Mouse (Mus musculus): ENCODE results near the gene Rtn1. TPM values are rescaled to one million over a fixed set of nuclear protein-coding genes. Genes with fewer than 3 reads are reported as not detected.

Rtn1 gene
- polyA plus RNA-seq, 1 experiment from 2014 or later: 2.9 TPM

DNA sequence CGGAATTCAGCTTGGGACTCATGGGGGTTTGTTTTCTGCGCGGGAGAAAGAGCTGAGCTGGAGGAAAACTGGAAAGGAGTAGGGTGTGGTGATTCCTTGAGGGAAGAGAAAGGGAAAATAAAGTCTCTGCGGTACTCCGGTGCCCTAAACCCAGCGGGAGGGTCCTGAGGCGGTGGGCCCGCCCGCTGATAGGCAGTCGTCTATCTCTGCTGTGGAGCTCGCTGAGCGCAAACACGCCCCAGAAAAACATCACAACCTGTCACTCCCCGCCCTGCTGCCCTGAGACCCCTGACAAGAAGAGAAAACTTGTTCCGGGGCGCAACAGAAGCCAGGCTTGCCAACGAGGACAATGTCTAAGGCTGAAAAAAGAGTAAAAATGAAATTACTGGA lies 1.1 kb downstream of the Rtn1 start:
- ATAC-seq (ENCODE audit: low read depth): no peak
- 1% methylated on average over 17 of the region's 17 CpGs for WGBS (ENCODE audit: insufficient replicate concordance)

GRCm38 (mm10) chr12:72407146-72407545 lies 1.7 kb downstream of the Rtn1 start:
- peaks cover 11% of the 10 kb centered on the region for H3K4me1 ChIP-seq (replicated peaks)
- DNase-seq (no peak), ATAC-seq (ENCODE audit: low read depth) (no peak)
- H3K36me3 ChIP-seq: no peaks in the 10 kb centered on the region
- H3K27ac ChIP-seq: no peak overlapping the region
- H3K9ac ChIP-seq: no peak overlapping the region
- no peaks in the 10 kb centered on the region for H3K9me3 ChIP-seq (replicated peaks)
- 11% methylated on average over 11 of the region's 11 CpGs for WGBS (ENCODE audit: insufficient replicate concordance)
- H3K27me3 ChIP-seq: peaks cover 33% of the 10 kb centered on the region
- H3K4me2 ChIP-seq: peak overlapping the region; percentile 64; the same call in 1 of the 2 replicates
- peak overlapping the region; percentile 50; the same call in 1 of the 2 replicates for H3K4me3 ChIP-seq (replicated peaks)

More for the DNA sequence above, 1.1 kb downstream of the Rtn1 start:
- Histone ChIP-seq H3K27ac (no peak overlapping the region), H3K4me2 (peak overlapping the region; percentile 64), H3K4me3 (replicated peaks) (peak overlapping the region; percentile 50), H3K36me3 (no peaks in the 10 kb centered on the region), H3K9ac (no peak overlapping the region), H3K27me3 (peaks cover 33% of the 10 kb centered on the region), H3K9me3 (replicated peaks) (no peaks in the 10 kb centered on the region), H3K4me1 (replicated peaks) (peaks cover 11% of the 10 kb centered on the region)
- DNase-seq: no peak

GRCm38 (mm10) chr12:72405031-72405430 lies 3.8 kb downstream of the Rtn1 start:
- 62% methylated on average over 5 of the region's 5 CpGs for WGBS (ENCODE audit: insufficient replicate concordance)
- Histone ChIP-seq H3K9me3 (replicated peaks) (no peaks in the 10 kb centered on the region), H3K27me3 (peaks cover 33% of the 10 kb centered on the region), H3K9ac (no peak overlapping the region), H3K36me3 (no peaks in the 10 kb centered on the region), H3K27ac (no peak overlapping the region), H3K4me2 (no peak overlapping the region), H3K4me3 (replicated peaks) (no peak overlapping the region), H3K4me1 (replicated peaks) (peaks cover 11% of the 10 kb centered on the region)
- DNase-seq: no peak
- ATAC-seq (ENCODE audit: low read depth): no peak

DNA sequence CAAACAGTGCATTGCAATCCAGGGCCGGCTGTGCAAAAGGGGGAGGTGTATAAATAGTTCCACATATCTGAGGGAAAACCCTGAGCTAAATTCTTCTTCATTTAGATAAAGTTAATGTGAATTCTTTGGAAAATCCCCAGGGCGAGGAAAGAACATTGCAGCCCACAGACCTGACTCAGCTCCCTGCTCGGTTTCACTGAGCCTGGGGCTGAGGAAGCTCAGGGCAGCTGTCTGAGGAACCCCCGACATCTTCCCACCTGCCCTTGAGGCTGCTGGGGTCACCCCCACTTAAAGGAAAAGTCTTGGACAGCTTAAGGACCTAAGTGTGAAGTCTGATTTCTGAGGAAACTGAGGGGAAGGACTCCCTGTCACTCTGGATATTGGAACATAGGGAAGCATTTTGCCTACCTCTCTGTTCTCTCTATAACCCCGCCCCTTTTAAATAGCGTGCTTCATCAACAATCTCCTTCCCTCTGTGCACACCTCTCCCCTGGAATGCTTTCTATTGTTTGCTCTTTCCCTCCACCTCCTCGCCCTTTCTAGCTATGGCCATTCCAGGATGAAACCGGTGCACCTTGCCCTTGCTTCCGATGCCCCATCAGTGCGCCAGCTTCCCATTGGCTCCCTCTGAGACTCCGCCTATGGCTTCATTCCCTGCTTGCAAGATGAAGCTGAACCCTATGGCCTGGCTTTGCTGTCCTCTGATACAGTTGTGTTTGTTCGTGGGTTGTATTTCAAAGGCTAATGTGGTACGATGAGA lies 15.6 kb downstream of the Rtn1 start:
- Histone ChIP-seq H3K4me3 (replicated peaks) (no peak overlapping the region), H3K4me1 (replicated peaks) (no peaks in the 10 kb centered on the region), H3K27me3 (no peaks in the 10 kb centered on the region), H3K9me3 (replicated peaks) (no peaks in the 10 kb centered on the region), H3K4me2 (no peak overlapping the region), H3K9ac (no peak overlapping the region), H3K27ac (no peak overlapping the region), H3K36me3 (no peaks in the 10 kb centered on the region)
- DNase-seq (no peak), ATAC-seq (ENCODE audit: low read depth) (no peak)
- 55% methylated on average over 13 of the region's 13 CpGs for WGBS (ENCODE audit: insufficient replicate concordance)

DNA sequence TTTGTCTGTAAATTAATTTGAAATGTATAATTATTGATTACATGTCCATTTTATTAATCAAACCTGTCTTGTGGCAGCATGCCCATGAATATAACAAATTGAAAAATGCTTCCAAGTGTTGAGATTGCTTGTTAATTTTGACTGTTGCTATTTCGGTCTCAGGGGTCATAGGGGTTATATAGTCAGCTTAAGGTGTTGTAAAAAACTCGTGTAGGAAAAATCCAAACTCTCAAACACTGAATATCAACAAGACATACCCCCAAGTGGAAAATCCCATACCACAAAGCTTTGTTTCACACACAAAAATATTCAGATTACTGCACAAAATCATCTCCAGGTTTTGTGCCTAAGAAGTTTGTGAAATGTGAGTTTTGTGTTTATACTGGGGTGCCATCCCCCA lies 18.5 kb downstream of the Rtn1 start:
- H3K9me3 ChIP-seq (replicated peaks): no peaks in the 10 kb centered on the region
- no peak overlapping the region for H3K27ac ChIP-seq
- no peaks in the 10 kb centered on the region for H3K4me1 ChIP-seq (replicated peaks)
- DNase-seq: no peak
- H3K36me3 ChIP-seq: no peaks in the 10 kb centered on the region
- H3K27me3 ChIP-seq: no peaks in the 10 kb centered on the region
- no peak overlapping the region for H3K4me2 ChIP-seq
- H3K4me3 ChIP-seq (replicated peaks): no peak overlapping the region
- ATAC-seq (ENCODE audit: low read depth): no peak
- WGBS (ENCODE audit: insufficient replicate concordance): 35% methylated on average over 2 of the region's 2 CpGs
- H3K9ac ChIP-seq: no peak overlapping the region

DNA sequence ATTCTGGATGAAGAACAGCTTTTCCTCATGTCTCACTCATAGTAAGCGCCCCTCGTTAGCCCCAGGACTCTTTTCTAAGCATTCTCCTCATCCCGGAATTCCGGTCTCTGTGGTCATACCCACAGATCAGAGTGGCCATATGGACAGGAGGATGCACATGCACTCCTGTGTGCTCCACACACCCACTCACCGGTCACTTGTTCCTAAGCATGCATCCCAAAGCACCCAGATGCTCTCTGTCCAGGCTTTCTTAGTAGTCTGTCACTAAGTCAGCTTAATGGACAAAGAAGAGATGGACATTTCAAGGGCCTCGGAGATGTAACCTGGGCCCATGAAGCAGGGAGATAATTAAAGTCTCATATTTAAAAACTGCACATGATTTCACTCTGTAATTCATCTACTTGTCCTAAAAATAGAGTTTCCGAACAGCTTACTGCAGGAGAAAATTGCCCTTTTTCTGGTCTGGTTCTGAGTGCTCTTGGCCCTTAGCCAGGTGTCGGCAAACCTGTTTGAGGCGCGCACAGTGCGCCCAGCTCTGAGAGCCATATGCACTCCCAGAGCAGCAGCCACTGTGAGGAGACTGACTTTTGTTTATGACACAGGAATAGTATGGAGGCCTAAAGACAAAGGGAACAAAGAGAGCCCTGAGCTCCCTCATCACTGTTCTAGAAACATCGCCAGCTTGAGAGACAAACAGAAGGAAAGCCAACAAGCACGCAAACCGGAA lies 19.3 kb downstream of the Rtn1 start:
- Histone ChIP-seq H3K4me1 (replicated peaks) (no peaks in the 10 kb centered on the region), H3K4me2 (no peak overlapping the region), H3K9me3 (replicated peaks) (no peaks in the 10 kb centered on the region), H3K9ac (no peak overlapping the region), H3K27ac (no peak overlapping the region), H3K36me3 (no peaks in the 10 kb centered on the region), H3K4me3 (replicated peaks) (no peak overlapping the region), H3K27me3 (no peaks in the 10 kb centered on the region)
- no peak for ATAC-seq (ENCODE audit: low read depth)
- no peak for DNase-seq
- 79% methylated on average over 14 of the region's 14 CpGs for WGBS (ENCODE audit: insufficient replicate concordance)

DNA sequence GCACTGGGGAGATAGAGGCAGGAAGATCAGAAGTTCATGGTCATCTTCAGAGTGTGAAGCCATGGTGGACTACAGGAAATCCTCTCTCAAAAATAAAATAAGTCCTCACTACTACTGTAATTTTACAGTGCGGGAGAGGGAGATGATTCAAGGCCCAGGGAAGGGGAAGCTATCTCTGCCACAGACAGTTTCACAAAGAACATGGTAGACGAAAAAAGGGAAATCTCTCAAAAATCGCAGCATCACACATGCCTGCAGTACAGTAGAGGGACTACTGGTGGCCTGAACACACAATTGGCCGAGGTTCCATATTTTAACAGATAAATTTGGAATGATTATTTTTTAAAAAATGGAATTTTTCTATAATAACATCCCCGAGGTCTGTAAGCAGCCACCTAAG lies 20.0 kb downstream of the Rtn1 start:
- Histone ChIP-seq H3K4me1 (replicated peaks) (no peaks in the 10 kb centered on the region), H3K9me3 (replicated peaks) (no peaks in the 10 kb centered on the region), H3K27ac (no peak overlapping the region), H3K4me2 (no peak overlapping the region), H3K36me3 (no peaks in the 10 kb centered on the region), H3K4me3 (replicated peaks) (no peak overlapping the region), H3K27me3 (no peaks in the 10 kb centered on the region), H3K9ac (no peak overlapping the region)
- DNase-seq (no peak), ATAC-seq (ENCODE audit: low read depth) (no peak)
- WGBS (ENCODE audit: insufficient replicate concordance): 54% methylated on average over 5 of the region's 5 CpGs

GRCm38 (mm10) chr12:72388135-72388534 lies 20.7 kb downstream of the Rtn1 start:
- Histone ChIP-seq H3K27ac (no peak overlapping the region), H3K9me3 (replicated peaks) (no peaks in the 10 kb centered on the region), H3K9ac (no peak overlapping the region), H3K4me2 (no peak overlapping the region), H3K4me3 (replicated peaks) (no peak overlapping the region), H3K27me3 (no peaks in the 10 kb centered on the region), H3K4me1 (replicated peaks) (no peaks in the 10 kb centered on the region), H3K36me3 (no peaks in the 10 kb centered on the region)
- ATAC-seq (ENCODE audit: low read depth): no peak
- no peak for DNase-seq
- WGBS (ENCODE audit: insufficient replicate concordance): 61% methylated on average over 6 of the region's 6 CpGs

GRCm38 (mm10) chr12:72376309-72376708 lies 32.5 kb downstream of the Rtn1 start:
- Histone ChIP-seq H3K9ac (no peak overlapping the region), H3K27me3 (no peaks in the 10 kb centered on the region), H3K9me3 (replicated peaks) (no peaks in the 10 kb centered on the region), H3K4me3 (replicated peaks) (no peak overlapping the region), H3K27ac (no peak overlapping the region), H3K4me1 (replicated peaks) (no peaks in the 10 kb centered on the region), H3K36me3 (no peaks in the 10 kb centered on the region), H3K4me2 (no peak overlapping the region)
- no peak for ATAC-seq (ENCODE audit: low read depth)
- DNase-seq: no peak
- WGBS (ENCODE audit: insufficient replicate concordance): 71% methylated on average over 5 of the region's 5 CpGs

DNA sequence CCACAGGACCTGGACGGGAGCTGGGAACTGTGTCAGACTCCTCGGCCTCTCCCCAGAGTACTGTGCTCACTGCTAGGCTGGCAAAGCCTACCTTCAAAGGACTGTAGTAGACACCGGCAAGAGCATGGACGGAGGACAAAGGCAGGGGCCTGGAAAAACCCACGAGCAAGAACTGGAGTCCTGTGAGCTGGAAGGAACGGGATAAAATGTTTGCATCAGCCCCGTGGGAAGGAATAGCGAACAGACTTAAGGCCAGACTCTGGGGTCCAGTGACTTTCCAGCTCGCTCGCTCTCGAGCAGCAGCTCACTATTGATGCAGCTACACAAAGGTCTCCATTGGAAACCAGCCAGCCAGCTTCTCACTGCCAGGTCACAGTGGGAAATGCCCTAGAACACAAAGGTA lies 34.0 kb downstream of the Rtn1 start:
- 75% methylated on average over 11 of the region's 11 CpGs for WGBS (ENCODE audit: insufficient replicate concordance)
- ATAC-seq (ENCODE audit: low read depth): no peak
- Histone ChIP-seq H3K4me3 (replicated peaks) (no peak overlapping the region), H3K9ac (no peak overlapping the region), H3K4me2 (no peak overlapping the region), H3K9me3 (replicated peaks) (no peaks in the 10 kb centered on the region), H3K4me1 (replicated peaks) (no peaks in the 10 kb centered on the region), H3K27me3 (no peaks in the 10 kb centered on the region), H3K36me3 (no peaks in the 10 kb centered on the region), H3K27ac (no peak overlapping the region)
- DNase-seq: no peak

DNA sequence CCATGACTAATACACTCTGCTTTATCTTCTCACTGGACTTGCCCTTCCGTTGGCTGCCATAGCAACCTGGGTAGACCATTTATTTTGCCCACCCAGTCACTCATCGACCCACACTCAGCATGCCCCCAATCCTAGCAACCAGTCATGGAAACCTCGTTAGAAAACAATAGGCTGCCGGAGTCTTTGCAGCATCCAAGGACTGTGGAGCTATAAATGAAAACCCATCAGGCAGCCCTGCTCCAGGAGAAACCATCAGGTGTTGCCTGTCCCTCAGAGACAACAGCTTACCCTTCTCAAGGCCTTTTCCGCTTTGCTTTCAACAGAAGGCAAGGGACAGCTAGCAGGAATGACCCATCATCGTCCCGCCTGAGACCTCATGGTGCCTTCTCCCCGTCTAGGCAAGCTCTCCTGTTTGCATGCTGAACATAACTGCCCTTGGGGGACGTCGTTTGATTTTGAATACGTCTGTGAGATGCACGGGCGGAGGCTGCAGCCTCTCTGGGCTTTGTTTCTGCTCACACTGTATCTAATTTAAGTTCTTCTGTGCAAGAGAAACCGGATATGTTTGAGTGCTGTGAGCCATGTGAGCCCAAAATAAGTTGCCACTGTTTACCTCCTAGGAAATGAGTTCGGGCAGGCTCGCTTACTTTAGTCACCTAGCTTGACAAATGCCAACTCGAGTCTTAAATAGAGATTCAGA lies 34.8 kb downstream of the Rtn1 start:
- H3K9ac ChIP-seq: no peak overlapping the region
- no peaks in the 10 kb centered on the region for H3K36me3 ChIP-seq
- DNase-seq: no peak
- H3K27ac ChIP-seq: no peak overlapping the region
- no peak overlapping the region for H3K4me3 ChIP-seq (replicated peaks)
- no peaks in the 10 kb centered on the region for H3K9me3 ChIP-seq (replicated peaks)
- no peak overlapping the region for H3K4me2 ChIP-seq
- no peaks in the 10 kb centered on the region for H3K4me1 ChIP-seq (replicated peaks)
- no peak for ATAC-seq (ENCODE audit: low read depth)
- H3K27me3 ChIP-seq: no peaks in the 10 kb centered on the region
- WGBS (ENCODE audit: insufficient replicate concordance): 66% methylated on average over 17 of the region's 17 CpGs

All from liver, embryonic 13.5 days (tissue).